ENCODE assay signal across 9 mouse cellular contexts in genomic region chr4:58999686-59000085, GRCm38 (mm10). TPM values are rescaled to one million over a fixed set of nuclear protein-coding genes. Genes with fewer than 3 reads are reported as not detected.
A peak's percentile ranks its signal among the peaks of the same experiment; 100 is the strongest.
DNase-seq lines count a peak whose midpoint lies in the region; ATAC-seq and TF ChIP-seq lines count a peak whose summit lies in the region.
"Had no signal": no experiment of that assay in that cellular context is flagged by ENCODE, and none has a peak within 500 bp of the region (broad histone marks: within the 10 kb centered on the region; RNA-seq: fewer than 3 reads in every experiment).

No protein-coding gene starts in this region.

- H3K36me3 ChIP-seq in midbrain, embryonic 14.5 days (ENCODE audit: control insufficient read depth, insufficient read depth, low read length), result no peaks in the 10 kb centered on the region
- H3K36me3 ChIP-seq in midbrain, embryonic 13.5 days, result no peaks in the 10 kb centered on the region
- no peaks in the 10 kb centered on the region for H3K36me3 ChIP-seq in liver, embryonic 13.5 days

- no peak for ATAC-seq in midbrain, embryonic 14.5 days (ENCODE audit: low FRiP score, low TSS enrichment)
- no peak for ATAC-seq in midbrain, embryonic 13.5 days
- no peak for ATAC-seq in liver, embryonic 13.5 days (ENCODE audit: low read depth)

- no peak overlapping the region for H3K4me2 ChIP-seq in midbrain, embryonic 14.5 days (ENCODE audit: low read length)
- no peak overlapping the region for H3K4me2 ChIP-seq in midbrain, embryonic 13.5 days (replicated peaks)
- H3K4me2 ChIP-seq in liver, embryonic 13.5 days, result no peak overlapping the region

- H3K9ac ChIP-seq in midbrain, embryonic 14.5 days (replicated peaks; ENCODE audit: low read length), result no peak overlapping the region
- H3K9ac ChIP-seq in midbrain, embryonic 13.5 days (replicated peaks), result no peak overlapping the region
- H3K9ac ChIP-seq in liver, embryonic 13.5 days, result no peak overlapping the region

- no peaks in the 10 kb centered on the region for H3K27me3 ChIP-seq in midbrain, embryonic 14.5 days (ENCODE audit: control insufficient read depth, insufficient read depth, low read length)
- H3K27me3 ChIP-seq in midbrain, embryonic 13.5 days, result no peaks in the 10 kb centered on the region
- no peaks in the 10 kb centered on the region for H3K27me3 ChIP-seq in liver, embryonic 13.5 days

- 4% methylated on average over 2 of the region's 2 CpGs for WGBS in midbrain, embryonic 14.5 days
- WGBS in midbrain, embryonic 13.5 days, result 7% methylated on average over 2 of the region's 2 CpGs
- 4% methylated on average over 2 of the region's 2 CpGs for WGBS in liver, embryonic 13.5 days (ENCODE audit: insufficient replicate concordance)

- no peaks in the 10 kb centered on the region for H3K9me3 ChIP-seq in midbrain, embryonic 14.5 days (ENCODE audit: control insufficient read depth, low read length)
- H3K9me3 ChIP-seq in midbrain, embryonic 13.5 days, result no peaks in the 10 kb centered on the region
- H3K9me3 ChIP-seq in liver, embryonic 13.5 days (replicated peaks), result no peaks in the 10 kb centered on the region

- peaks cover 13% of the 10 kb centered on the region for H3K4me1 ChIP-seq in midbrain, embryonic 14.5 days (ENCODE audit: control insufficient read depth, insufficient read depth, low read length)
- H3K4me1 ChIP-seq in midbrain, embryonic 13.5 days (replicated peaks), result peaks cover 18% of the 10 kb centered on the region
- no peaks in the 10 kb centered on the region for H3K4me1 ChIP-seq in embryonic fibroblast, embryonic 13.5 days (ENCODE audit: control insufficient read depth, insufficient read depth, low read length)
- peaks cover 47% of the 10 kb centered on the region for H3K4me1 ChIP-seq in liver, embryonic 13.5 days (replicated peaks)

- no peak overlapping the region for H3K27ac ChIP-seq in midbrain, embryonic 14.5 days (replicated peaks; ENCODE audit: low read depth, low read length)
- no peak overlapping the region for H3K27ac ChIP-seq in midbrain, embryonic 13.5 days
- H3K27ac ChIP-seq in embryonic fibroblast, embryonic 13.5 days (ENCODE audit: insufficient read depth, low read length), result no peak overlapping the region
- no peak overlapping the region for H3K27ac ChIP-seq in liver, embryonic 13.5 days

- peak; percentile 75 for TF ChIP-seq CTCF in embryonic fibroblast, embryonic 13.5 days (IDR thresholded peaks at IDR 0.05; ENCODE audit: borderline replicate concordance, insufficient read depth, low read length)

- no peak for TF ChIP-seq POLR2A in embryonic fibroblast, embryonic 13.5 days (IDR thresholded peaks at IDR 0.05; ENCODE audit: low read depth, low read length)

- no peak overlapping the region for H3K4me3 ChIP-seq in midbrain, embryonic 14.5 days (replicated peaks; ENCODE audit: low read depth, low read length)
- H3K4me3 ChIP-seq in midbrain, embryonic 13.5 days (replicated peaks), result no peak overlapping the region
- no peak overlapping the region for H3K4me3 ChIP-seq in embryonic fibroblast, embryonic 13.5 days (ENCODE audit: insufficient read depth, low read length)
- H3K4me3 ChIP-seq in liver, embryonic 13.5 days (replicated peaks), result no peak overlapping the region

- DNase-seq in midbrain, embryonic 14.5 days, result peak; percentile 85
- peak; percentile 75 for DNase-seq in adrenal gland, postnatal 25 days
- peak; percentile 57 to 83 for DNase-seq in kidney, adult 8-10 months
- DNase-seq in liver, embryonic 13.5 days, result peak; percentile 58
- peak; percentile 74 for DNase-seq in right cerebral cortex, adult 18-20 months
- peak; percentile 19 for DNase-seq in urinary bladder, postnatal 10 days (ENCODE audit: low spot score)

RNA-seq across cellular contexts. Expression of gene Gm20503, which starts 3.3 kb away (rescaled TPM):
- polyA plus RNA-seq in midbrain, embryonic 14.5 days (2014; fragmentation: Nextera tagmentation; extraction: Ambion mirVana), result 4.6 and 5.2 TPM in 2 replicates
- 6.8 and 9.5 TPM in 2 replicates for polyA plus RNA-seq in midbrain, embryonic 13.5 days (2015; fragmentation: Nextera tagmentation; extraction: Ambion mirVana)
- 3.6 and 4.5 TPM in 2 replicates for total RNA-seq in adrenal gland, postnatal 25 days (2021)
- not detected in 2 replicates for polyA plus RNA-seq in embryonic fibroblast, embryonic 13.5 days (2011; ENCODE audit: insufficient read length, low read depth, missing spikeins)
- polyA plus RNA-seq in liver, embryonic 13.5 days (2015; fragmentation: Nextera tagmentation; extraction: Ambion mirVana), result 8.0 and 9.3 TPM in 2 replicates

RNA-seq across cellular contexts. Expression of gene Dnajc25, which starts 4.8 kb away (rescaled TPM):
- 5.7 and 6.3 TPM in 2 replicates for polyA plus RNA-seq in midbrain, embryonic 14.5 days (2014; fragmentation: Nextera tagmentation; extraction: Ambion mirVana)
- 6.0 and 7.5 TPM in 2 replicates for polyA plus RNA-seq in midbrain, embryonic 13.5 days (2015; fragmentation: Nextera tagmentation; extraction: Ambion mirVana)
- 15.6 and 16.1 TPM in 2 replicates for total RNA-seq in adrenal gland, postnatal 25 days (2021)
- polyA plus RNA-seq in embryonic fibroblast, embryonic 13.5 days (2011; ENCODE audit: insufficient read length, low read depth, missing spikeins), result 24.9 and 30.3 TPM in 2 replicates
- 7.7 and 8.0 TPM in 2 replicates for polyA plus RNA-seq in liver, embryonic 13.5 days (2015; fragmentation: Nextera tagmentation; extraction: Ambion mirVana)

RNA-seq across cellular contexts. Expression of gene Ptgr1, which starts 12.8 kb away (rescaled TPM):
- 2.7 and 4.4 TPM in 2 replicates for polyA plus RNA-seq in midbrain, embryonic 14.5 days (2014; fragmentation: Nextera tagmentation; extraction: Ambion mirVana)
- 4.8 and 5.4 TPM in 2 replicates for polyA plus RNA-seq in midbrain, embryonic 13.5 days (2015; fragmentation: Nextera tagmentation; extraction: Ambion mirVana)
- total RNA-seq in adrenal gland, postnatal 25 days (2021), result 16.9 and 25.6 TPM in 2 replicates
- polyA plus RNA-seq in embryonic fibroblast, embryonic 13.5 days (2011; ENCODE audit: insufficient read length, low read depth, missing spikeins), result 21.6 and 27.7 TPM in 2 replicates
- 18.1 and 19.6 TPM in 2 replicates for polyA plus RNA-seq in liver, embryonic 13.5 days (2015; fragmentation: Nextera tagmentation; extraction: Ambion mirVana)

RNA-seq across cellular contexts. Expression of gene Gng10, which starts 35.2 kb away (rescaled TPM):
- 184 and 230 TPM in 2 replicates for polyA plus RNA-seq in midbrain, embryonic 14.5 days (2014; fragmentation: Nextera tagmentation; extraction: Ambion mirVana)
- 123 and 145 TPM in 2 replicates for polyA plus RNA-seq in midbrain, embryonic 13.5 days (2015; fragmentation: Nextera tagmentation; extraction: Ambion mirVana)
- 25.4 and 26.8 TPM in 2 replicates for total RNA-seq in adrenal gland, postnatal 25 days (2021)
- polyA plus RNA-seq in embryonic fibroblast, embryonic 13.5 days (2011; ENCODE audit: insufficient read length, low read depth, missing spikeins), result 106 and 124 TPM in 2 replicates
- polyA plus RNA-seq in liver, embryonic 13.5 days (2015; fragmentation: Nextera tagmentation; extraction: Ambion mirVana), result 34.7 and 40.6 TPM in 2 replicates

RNA-seq across cellular contexts. Expression of gene Zkscan16, which starts 56.3 kb away (rescaled TPM):
- 2.2 and 2.6 TPM in 2 replicates for polyA plus RNA-seq in midbrain, embryonic 14.5 days (2014; fragmentation: Nextera tagmentation; extraction: Ambion mirVana)
- polyA plus RNA-seq in midbrain, embryonic 13.5 days (2015; fragmentation: Nextera tagmentation; extraction: Ambion mirVana), result 0.77 and 0.95 TPM in 2 replicates
- total RNA-seq in adrenal gland, postnatal 25 days (2021), result 1.4 and 5.2 TPM in 2 replicates
- polyA plus RNA-seq in embryonic fibroblast, embryonic 13.5 days (2011; ENCODE audit: insufficient read length, low read depth, missing spikeins), result 1.1 TPM in 1 of 2 replicates, not detected in the other
- polyA plus RNA-seq in liver, embryonic 13.5 days (2015; fragmentation: Nextera tagmentation; extraction: Ambion mirVana), result 0.03 and 0.06 TPM in 2 replicates
- polyA plus RNA-seq: heart, embryonic 16.5 days had no signal

Comparison
In these comparisons a context has a peak if more than half of its experiments do, and no peak if none do; other contexts are left out.
1. DNase-seq: peak in every context shown above with its lines; median percentile 85 in midbrain, embryonic 14.5 days; 75 in adrenal gland, postnatal 25 days; 74 in right cerebral cortex, adult 18-20 months; 70 in kidney, adult 8-10 months; 58 in liver, embryonic 13.5 days; 19 in urinary bladder, postnatal 10 days.